Mouse (Mus musculus): Measurements from ENCODE around the gene Tomm40.

DNA sequence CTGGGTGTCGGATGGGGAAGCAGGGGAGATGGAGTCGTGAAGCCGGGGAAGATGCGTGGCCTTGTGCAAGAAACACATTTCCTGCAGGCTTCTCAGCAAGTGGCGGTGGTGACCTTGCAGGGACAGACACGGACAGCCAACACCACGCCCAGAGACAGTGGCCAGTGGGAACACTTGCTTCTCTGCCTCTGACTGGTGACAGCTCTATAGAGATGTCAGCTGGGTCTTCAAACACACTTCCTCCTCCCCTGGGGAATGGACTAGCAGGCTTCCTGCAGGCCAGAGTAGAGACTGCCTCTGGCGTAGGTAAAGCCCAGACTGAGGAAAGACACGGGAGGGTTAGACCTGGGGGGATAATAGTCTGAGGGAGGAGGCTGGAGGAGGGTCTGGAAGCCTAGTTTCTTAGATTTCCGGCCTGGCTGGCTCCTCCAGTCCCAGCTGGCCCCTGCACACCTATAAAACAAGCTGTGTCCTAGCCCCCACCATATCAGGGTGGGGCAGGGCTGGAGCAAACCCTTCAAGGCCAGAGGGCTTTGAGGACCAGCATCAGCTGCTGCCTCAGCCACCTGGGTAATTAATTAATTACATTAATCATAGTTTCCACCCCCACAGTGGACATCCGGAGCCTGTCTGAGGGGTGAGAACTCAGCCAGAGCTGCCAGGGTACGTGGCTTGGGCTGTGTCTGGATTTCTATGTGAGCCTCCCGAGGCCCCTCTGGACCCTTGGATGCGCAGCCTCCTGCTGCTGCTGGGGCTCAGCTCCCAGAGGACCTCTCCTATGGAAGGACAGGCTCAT is 29.6 kb upstream of the Tomm40 start:
- TF ChIP-seq POLR2A (IDR thresholded peaks at IDR 0.05; ENCODE audit: borderline replicate concordance, insufficient read depth, low read length) (no peak), CTCF (IDR thresholded peaks at IDR 0.05; ENCODE audit: borderline replicate concordance, insufficient read depth, low read depth, low read length) (no peak)

All from cerebellum, adult 2 months (tissue).